ENCODE assay signal across 8 mouse cellular contexts in genomic region chr9:105612919-105613318, GRCm38 (mm10). TPM values are rescaled to one million over a fixed set of nuclear protein-coding genes. Genes with fewer than 3 reads are reported as not detected.
DNase-seq lines count a peak whose midpoint lies in the region.
"Had no signal": no experiment of that assay in that cellular context is flagged by ENCODE, and none has a peak within 500 bp of the region (broad histone marks: within the 10 kb centered on the region; RNA-seq: fewer than 3 reads in every experiment).

No protein-coding gene starts in this region.

- peak; percentile 16 to 21 for DNase-seq in layer of hippocampus, postnatal 10 days (ENCODE audit: low spot score in 2 of 2)
- no peak for DNase-seq in layer of hippocampus, adult 18-20 months (ENCODE audit: low spot score in 2 of 2)
- DNase-seq in brain, adult 2 months (ENCODE audit: low read depth, low spot score), result peak; percentile 65
- DNase-seq in cerebellum, postnatal 14 days, result peak; percentile 84 to 88
- peak; percentile 9 for DNase-seq in neural tube, embryonic 10.5 days (ENCODE audit: extremely low spot score, low spot score)
- DNase-seq in B cell, adult 2 months, result no peak
- no peak for DNase-seq in layer of hippocampus, postnatal 36 days
- DNase-seq: thymus, adult 18-20 months had no signal

RNA-seq across cellular contexts. Expression of gene Pik3r4, which starts 29.9 kb away (rescaled TPM):
- 10 to 100 TPM; 35.7 to 41.3 TPM for total RNA-seq in layer of hippocampus, postnatal 10 days (2021)
- total RNA-seq in layer of hippocampus, adult 18-20 months (2021), result 10 to 100 TPM; 43.1 to 46.8 TPM
- 10 to 100 TPM; 44.8 to 46.1 TPM for total RNA-seq in layer of hippocampus, postnatal 36 days (2021)

Comparison
In these comparisons a context has a peak if more than half of its experiments do, and no peak if none do; other contexts are left out.
1. DNase-seq: peak in layer of hippocampus, postnatal 10 days (2 of 2), brain, adult 2 months (single experiment), cerebellum, postnatal 14 days (2 of 2) and neural tube, embryonic 10.5 days (single experiment); none in layer of hippocampus, adult 18-20 months (0 of 2), B cell, adult 2 months (0 of 2) and layer of hippocampus, postnatal 36 days (0 of 2).